Mouse (Mus musculus): ENCODE measurements around the gene Slc6a4. TPM values are rescaled to one million over a fixed set of nuclear protein-coding genes. Genes with fewer than 3 reads are reported as not detected.
"Not testable (repeated sequence)": the region's sequence is repeated elsewhere in the genome, so short reads cannot be mapped to it uniquely, and the experiment has no call there.

The Slc6a4 gene
- total RNA-seq, 2 experiments from 2014 or later = not detected

DNA sequence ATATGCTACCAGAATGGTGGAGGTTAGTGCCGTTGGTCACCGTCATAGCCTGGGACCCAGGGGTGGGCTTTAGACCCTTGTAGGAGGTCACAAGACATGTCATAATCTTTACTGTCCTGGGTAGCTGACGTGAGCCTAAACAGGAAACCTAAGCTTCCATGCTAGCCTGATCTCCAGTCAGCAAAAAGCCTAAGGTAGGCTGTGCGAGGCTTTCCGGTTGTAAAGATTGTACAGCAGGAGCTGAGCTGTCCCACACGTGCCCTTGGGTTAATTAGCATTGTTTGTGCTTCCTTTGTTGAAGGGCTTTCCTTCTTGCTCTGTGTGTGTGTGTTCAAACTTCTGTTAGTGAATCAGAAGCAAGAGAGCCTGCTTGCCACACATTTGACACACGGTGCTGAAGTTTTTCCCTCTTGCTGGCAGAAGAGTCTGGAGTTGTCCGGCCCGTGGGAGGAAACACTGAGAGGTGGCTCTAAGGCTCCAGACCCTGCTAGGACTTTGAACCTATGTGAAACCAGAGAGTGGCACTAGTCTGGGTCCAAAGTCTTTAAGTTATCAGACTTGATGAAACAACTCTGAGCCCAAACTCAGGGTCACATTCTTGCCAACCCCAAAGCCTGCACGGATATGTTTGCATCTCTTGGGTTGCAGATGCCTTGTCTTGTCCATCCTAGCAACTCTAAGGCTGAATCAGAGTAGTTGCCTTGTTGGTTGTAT lies 12.5 kb downstream of the Slc6a4 start:
- no peak for DNase-seq (ENCODE audit: low spot score in 2 of 2)

- no peak for DNase-seq (ENCODE audit: low spot score in 2 of 2)
These were observed 19.6 kb downstream of the Slc6a4 start for GRCm38 (mm10) chr11:77018046-77018445.

DNA sequence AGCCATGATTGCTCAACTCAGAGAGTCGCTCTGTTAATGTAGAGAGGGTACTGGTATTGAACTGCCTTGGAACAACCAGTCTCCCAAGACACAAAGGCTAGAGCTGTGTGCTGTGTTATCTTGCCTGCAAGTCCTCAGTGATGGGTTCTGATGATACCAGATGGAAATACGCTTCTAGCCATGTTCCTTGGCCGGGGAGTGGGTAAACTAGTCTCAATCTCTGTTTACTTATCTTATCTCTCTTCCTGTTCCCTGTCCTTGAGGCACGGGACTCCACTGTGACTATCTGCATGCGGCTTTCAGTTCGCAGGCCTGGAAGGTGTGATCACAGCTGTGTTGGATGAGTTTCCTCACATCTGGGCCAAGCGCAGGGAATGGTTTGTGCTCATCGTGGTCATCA lies 21.1 kb downstream of the Slc6a4 start:
- no peak for DNase-seq (ENCODE audit: low spot score in 2 of 2)

GRCm38 (mm10) chr11:77021749-77022396 lies 23.5 kb downstream of the Slc6a4 start:
- no peak for DNase-seq (ENCODE audit: low spot score in 2 of 2)

DNA sequence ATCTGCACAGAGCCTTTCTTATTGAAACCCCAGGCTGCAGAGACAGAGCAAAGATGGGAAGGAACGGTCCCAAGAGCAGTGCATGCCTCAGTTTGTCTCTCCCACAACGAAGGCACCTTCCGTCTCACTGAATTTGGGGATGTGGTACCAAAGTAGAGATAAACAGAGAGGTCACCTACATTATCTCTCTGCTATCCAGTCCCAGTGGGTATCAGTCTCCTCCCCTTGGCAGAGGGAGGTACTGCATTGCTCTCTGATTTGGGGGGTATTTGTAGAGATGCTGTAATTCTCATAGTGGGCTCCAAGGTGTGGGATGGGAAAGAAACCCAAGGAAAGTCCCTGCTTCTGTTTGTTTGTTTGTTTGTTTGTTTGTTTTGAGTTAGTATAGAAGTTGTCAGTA lies 28.2 kb downstream of the Slc6a4 start:
- no peak for DNase-seq (ENCODE audit: low spot score in 2 of 2)

DNA sequence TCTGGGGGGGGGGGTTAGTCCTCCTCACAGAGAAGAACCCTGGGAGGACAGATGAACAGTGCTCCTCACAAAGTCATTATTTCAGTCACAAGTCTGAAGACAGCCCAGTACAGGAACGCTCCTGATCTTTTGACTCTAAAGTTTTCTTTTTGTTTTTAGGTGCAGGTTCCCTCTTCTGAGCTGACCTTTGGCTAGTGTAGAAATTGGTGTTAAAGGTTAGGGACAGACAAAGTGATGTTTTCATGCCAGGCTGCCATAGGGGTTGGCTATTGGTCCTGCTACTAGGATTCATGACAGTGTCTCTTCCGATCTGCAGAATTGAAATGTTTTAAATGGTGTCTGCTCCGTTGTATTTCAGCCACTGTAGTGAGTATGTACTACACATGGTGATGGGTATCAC lies 29.8 kb downstream of the Slc6a4 start:
- DNase-seq (ENCODE audit: low spot score in 2 of 2) = no peak

DNA sequence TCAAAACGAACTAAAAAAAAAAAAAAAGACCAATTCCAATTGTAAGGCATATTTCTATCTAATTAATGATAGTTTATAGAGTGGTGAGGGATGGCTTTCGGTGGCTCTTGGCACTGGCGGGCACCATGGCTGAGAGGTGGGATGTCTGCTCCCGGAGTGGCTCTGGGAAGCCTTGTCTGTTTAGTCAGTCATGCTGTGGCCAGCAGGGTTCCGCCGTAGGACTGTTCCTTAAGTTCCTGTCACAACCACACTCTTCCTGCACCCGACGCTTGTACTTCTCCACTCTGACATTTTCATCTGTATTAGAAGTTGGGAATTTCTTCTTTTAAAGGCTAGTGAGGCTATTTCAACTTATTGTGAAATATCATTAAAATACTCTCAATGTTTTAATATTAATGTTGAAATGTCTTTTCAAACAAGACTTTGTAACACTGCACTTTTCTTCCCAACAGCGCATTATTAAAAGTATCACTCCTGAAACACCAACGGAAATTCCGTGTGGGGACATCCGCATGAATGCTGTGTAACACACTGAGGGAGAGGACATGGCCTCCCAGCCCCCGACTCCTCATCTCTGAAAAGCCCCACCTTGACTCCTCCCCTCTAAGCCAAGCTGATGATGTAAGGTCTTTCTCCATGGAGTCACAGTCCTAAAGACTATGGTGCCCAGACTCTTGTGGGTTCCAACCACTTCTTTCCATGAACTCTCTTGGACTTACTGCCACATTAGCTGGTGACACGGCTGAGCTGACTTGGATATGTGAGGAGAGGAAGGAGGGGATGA lies 32.9 kb downstream of the Slc6a4 start:
- DNase-seq (ENCODE audit: low spot score in 2 of 2) = no peak

DNA sequence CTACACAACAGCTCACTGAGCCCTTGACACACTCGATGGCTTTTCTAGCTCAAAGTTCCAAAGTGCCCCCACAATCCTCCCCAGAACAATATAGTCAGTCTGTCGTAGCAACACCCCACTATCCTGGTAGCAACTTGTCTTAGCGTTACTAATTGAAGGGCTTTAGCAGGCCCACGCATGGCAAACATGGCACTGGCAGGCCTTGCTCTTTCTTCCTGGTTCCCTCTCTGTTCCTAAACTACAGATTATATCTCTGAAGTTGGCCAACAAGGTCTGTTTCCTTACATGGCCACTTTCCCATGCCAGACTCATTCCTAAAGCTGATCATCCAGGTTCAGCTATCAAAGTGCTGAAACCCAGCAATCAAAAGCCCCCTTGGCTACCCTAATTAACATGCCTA lies 43.5 kb downstream of the Slc6a4 start:
- DNase-seq (ENCODE audit: low spot score in 2 of 2) = no peak

- DNase-seq (ENCODE audit: low spot score in 2 of 2) = no peak
These were observed 44.4 kb downstream of the Slc6a4 start for GRCm38 (mm10) chr11:77042816-77043215.

DNA sequence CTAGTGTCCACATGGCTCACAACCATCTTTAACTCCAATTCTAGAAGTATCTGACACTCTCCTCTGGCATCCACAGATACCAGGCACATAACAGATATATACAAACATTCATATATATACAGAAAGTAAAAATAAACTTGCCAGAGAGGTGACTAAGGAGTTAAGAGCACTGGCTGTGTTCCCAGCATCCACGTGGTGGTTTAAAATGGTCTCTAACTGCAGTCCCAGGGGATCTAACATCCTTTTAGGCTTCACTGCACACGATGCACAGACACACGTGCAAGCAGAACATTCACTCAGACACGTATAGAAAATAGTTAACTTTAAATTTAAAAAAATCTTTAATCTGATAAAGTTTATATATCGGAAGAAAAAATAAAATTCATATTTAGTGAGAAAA lies 63.5 kb downstream of the Slc6a4 start:
- DNase-seq (ENCODE audit: low spot score in 2 of 2) = no peak

GRCm38 (mm10) chr11:77063406-77063805 lies 65.0 kb downstream of the Slc6a4 start:
- DNase-seq (ENCODE audit: low spot score in 2 of 2) = no peak

- DNase-seq (ENCODE audit: low spot score in 2 of 2) = no peak
These were observed 70.4 kb downstream of the Slc6a4 start for GRCm38 (mm10) chr11:77068825-77069224.

DNA sequence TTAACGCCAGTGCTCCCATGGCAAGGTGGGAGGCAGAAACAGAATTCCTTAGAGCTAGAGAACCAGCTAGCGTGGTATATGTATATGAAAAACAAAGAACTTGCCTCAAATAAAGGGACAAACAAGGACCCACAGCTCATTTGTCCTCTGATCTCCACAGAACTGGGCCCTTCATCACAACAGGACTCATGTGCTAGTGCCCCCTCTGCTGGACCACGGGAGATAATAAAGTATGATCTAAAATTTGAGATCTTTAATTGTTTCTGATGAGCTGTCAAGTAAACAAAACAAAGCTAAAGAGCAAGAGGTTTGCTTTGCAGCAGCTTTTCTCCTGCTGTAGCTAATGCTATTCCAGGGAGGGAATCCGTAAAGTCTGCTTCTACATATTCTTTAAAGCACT lies 72.3 kb downstream of the Slc6a4 start:
- peak in 1 of 2 experiments; percentile 13 for DNase-seq (ENCODE audit: low spot score in 2 of 2)

DNA sequence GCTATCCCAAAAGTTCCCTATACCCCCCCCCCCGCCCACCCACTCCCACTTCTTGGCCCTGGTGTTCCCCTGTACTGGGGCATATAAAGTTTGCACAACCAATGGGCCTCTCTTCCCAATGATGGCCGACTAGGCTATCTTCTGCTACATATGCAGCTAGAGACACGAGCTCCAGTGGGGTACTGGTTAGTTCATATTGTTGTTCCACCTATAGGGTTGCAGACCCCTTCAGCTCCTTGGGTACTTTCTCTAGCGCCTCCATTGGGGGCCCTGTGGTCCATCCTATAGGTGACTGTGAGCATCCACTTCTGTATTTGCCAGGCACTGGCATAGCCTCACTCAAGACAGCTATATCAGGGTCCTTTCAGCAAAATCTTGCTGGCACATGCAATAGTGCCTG lies 78.9 kb downstream of the Slc6a4 start:
- DNase-seq (ENCODE audit: low spot score in 2 of 2) = not testable (repeated sequence)

- DNase-seq (ENCODE audit: low spot score in 2 of 2) = no peak
These were observed 79.4 kb downstream of the Slc6a4 start for GRCm38 (mm10) chr11:77077792-77078191.

- peak; percentile 91 to 95 for DNase-seq (ENCODE audit: low spot score in 2 of 2)
These were observed 80.1 kb downstream of the Slc6a4 start, which contains the start of gene Nsrp1 for GRCm38 (mm10) chr11:77078273-77079134. TSS of gene Nsrp1 (minus strand) at chr11:77078435.

GRCm38 (mm10) chr11:77079361-77079760 lies 81.0 kb downstream of the Slc6a4 start:
- DNase-seq (ENCODE audit: low spot score in 2 of 2) = no peak
